Mouse (Mus musculus) C2C12 (cell line): ENCODE results near the gene Srrm1.

Experiments used
- CEBPB ChIP-seq: IDR thresholded peaks from one replicate; pipeline ENCODE4 v1.6.1; 2011; ENCODE audit warnings: low read depth, mild to moderate bottlenecking, control low read depth, moderate library complexity
- CTCF ChIP-seq: IDR thresholded peaks from one replicate; pipeline ENCODE4 v1.5.1; 2011; ENCODE audit not compliant: control insufficient read depth, insufficient read depth, insufficient read length

- TF ChIP-seq CTCF (no peak), CEBPB (no peak)
Observed at GRCm38 (mm10) chr4:135394666-135395065, 41.5 kb upstream of the Srrm1 start.
